Mouse (Mus musculus): Measurements from ENCODE around the gene Ppie.
"Not testable (repeated sequence)": the region's sequence is repeated elsewhere in the genome, so short reads cannot be mapped to it uniquely, and the experiment has no call there.

The Ppie gene

DNA sequence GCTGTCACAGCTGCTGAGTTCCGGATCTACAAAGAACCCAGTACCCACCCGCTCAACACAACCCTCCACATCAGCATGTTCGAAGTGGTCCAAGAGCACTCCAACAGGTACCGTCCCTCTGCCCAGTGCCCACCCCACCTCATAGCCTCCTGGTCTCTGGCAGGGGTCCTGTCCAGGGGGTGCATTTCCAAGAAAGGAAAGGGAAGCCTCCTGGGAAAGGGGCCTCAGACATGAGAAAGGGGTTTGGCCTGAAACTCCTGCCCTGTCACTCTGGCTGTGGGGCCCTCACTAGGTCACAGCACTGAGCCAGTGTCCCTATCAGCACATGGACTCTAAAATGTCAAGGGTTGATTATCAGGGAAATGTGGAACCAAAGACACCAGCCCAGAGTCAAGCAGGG lies 25.1 kb downstream of the Ppie start:
- not testable (repeated sequence) for DNase-seq (ENCODE audit: low spot score)

DNA sequence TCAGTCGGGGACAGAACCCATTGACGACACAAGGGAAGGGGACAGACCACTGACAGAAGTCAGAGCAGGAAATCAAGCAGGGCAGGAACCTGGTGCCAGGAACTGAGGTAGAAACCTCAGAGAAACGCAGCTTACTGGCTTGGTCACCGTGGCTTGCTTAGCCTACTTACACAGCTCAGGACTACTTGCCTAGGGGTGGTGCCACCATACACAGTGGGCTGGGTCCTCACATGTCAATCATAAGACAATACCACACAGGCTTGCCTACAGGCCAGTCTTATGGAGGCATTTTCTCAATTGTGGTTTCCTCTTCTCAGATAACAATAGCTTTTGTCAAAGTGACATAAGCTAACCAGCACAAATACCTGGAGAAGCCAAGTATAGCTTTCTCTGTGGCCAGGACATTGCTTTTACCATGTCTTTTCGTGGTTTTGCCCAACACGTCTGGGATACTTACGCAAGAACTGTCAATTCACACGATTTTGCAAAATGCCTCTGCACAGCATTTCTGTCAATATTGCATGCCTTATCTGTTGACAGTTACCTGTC lies 27.5 kb downstream of the Ppie start:
- DNase-seq (ENCODE audit: low spot score): no peak

- not testable (repeated sequence) for DNase-seq (ENCODE audit: low spot score)
These were observed 28.3 kb downstream of the Ppie start for GRCm38 (mm10) chr4:123111275-123111983.

DNA sequence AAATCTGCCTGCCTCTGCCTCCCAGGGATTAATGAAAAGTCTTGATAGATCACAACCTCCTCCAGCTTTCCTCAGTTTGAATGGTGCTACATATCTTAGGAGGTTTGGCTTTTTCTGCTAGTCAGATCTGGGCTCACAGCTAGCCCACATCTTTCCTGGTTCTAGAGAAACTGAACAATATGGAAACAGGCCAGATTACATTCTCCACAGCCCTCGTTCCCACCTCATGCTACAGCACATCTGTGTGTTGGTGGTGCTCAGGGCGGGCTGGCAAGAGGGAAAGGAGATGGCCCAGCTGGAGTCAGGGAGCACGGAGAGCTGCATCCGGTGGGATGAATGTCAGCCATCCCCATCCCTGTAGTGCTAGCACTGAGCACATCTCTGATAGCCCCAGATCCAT lies 29.0 kb downstream of the Ppie start:
- no peak for DNase-seq (ENCODE audit: low spot score)

- DNase-seq (ENCODE audit: low spot score): no peak
These were observed 31.7 kb downstream of the Ppie start for GRCm38 (mm10) chr4:123108056-123108455.

GRCm38 (mm10) chr4:123106864-123107263 lies 32.9 kb downstream of the Ppie start:
- DNase-seq (ENCODE audit: low spot score): no peak

GRCm38 (mm10) chr4:123105929-123106328 lies 33.8 kb downstream of the Ppie start:
- not testable (repeated sequence) for DNase-seq (ENCODE audit: low spot score)

DNA sequence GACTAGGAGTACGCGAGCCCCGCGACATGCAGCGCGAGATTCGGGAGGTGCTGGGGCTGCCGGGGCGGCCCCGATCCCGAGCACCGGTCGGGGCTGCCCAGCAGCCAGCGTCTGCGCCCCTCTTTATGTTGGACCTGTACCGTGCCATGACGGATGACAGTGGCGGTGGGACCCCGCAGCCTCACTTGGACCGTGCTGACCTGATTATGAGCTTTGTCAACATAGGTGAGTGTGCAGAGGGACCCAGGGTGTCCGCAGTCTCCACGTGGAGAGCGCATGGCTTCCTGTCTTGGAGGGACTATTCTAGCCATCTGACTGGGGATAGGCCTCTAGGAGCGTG lies 34.3 kb downstream of the Ppie start:
- DNase-seq (ENCODE audit: low spot score): no peak

- peak; percentile 26 for DNase-seq (ENCODE audit: low spot score)
These were observed 34.9 kb downstream of the Ppie start, which contains the start of gene Bmp8b for GRCm38 (mm10) chr4:123104651-123105450. Gene Bmp8b (plus strand): TSS chr4:123105165.

- no peak for DNase-seq (ENCODE audit: low spot score)
These were observed 45.9 kb downstream of the Ppie start for GRCm38 (mm10) chr4:123093869-123094268.

GRCm38 (mm10) chr4:123093064-123093776 lies 46.5 kb downstream of the Ppie start:
- no peak for DNase-seq (ENCODE audit: low spot score)

DNA sequence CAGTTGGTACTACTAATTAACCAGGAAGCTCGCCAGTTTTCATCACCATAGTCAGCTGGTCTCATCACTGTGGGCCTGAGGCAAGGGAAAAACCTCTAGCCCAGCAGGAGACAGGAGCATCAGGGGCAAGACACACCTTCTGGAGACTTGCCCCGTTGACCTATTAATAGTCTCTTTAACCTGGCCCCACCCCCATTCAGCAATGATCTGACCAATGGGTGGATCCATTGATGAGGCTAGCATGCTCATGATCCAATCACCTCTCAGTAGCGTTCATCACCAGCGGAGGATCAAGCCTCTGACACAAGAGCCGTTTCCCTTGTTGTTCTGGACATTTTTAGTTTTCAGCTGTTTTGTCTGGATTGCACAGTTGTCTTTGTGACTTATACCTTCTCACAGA lies 47.1 kb downstream of the Ppie start:
- DNase-seq (ENCODE audit: low spot score): no peak

DNA sequence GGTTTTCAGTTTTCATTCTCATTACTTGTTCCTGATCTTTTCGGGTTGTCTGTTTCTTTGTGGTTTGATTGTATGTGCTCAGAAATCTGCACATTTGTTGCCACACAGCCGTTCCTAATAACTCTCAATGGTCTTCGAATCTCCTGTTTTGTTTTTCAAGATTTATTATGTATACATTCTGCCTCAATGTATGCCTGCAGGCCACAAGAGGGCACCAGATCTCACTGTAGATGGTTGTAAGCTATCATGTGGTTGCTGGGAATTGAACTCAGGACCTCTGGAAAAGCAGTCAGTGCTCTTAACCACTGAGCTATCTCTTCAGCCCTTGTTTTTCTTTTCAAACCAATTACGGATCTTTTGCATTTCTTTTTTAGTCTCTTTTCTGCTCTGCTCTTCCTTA lies 53.4 kb downstream of the Ppie start:
- DNase-seq (ENCODE audit: low spot score): no peak

GRCm38 (mm10) chr4:123085290-123085689 lies 54.5 kb downstream of the Ppie start:
- DNase-seq (ENCODE audit: low spot score): no peak

DNA sequence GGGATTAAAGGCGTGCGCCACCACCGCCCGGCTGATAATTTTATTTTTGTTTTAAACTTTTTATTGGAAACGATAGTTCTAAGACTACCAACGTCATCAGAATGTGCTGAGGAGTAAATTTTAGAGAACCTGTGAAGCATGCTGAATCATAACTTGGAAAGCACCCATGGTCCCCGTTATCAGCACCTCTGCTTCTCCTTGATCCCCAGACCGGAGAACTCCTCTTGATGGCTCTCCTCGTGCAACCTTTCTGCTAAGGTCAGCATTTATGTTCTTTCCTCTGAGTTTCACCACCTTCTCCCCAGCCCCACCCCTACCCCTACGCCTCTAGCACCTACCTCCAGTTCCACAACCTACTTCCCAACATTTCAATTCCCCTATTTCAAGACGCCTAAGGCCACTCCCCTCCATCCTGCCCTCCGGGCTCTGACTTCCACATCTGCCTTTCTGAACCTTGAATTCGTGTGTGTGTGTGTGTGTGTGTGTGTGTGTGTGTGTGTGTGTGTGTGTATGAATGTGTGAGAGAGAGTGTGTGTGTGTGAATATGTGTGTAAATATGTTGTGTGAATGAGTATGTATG lies 56.3 kb downstream of the Ppie start:
- DNase-seq (ENCODE audit: low spot score): no peak

GRCm38 (mm10) chr4:123082283-123083163 lies 57.2 kb downstream of the Ppie start:
- peak; percentile 83 for DNase-seq (ENCODE audit: low spot score)

GRCm38 (mm10) chr4:123080791-123081190 lies 59.0 kb downstream of the Ppie start:
- no peak for DNase-seq (ENCODE audit: low spot score)

DNA sequence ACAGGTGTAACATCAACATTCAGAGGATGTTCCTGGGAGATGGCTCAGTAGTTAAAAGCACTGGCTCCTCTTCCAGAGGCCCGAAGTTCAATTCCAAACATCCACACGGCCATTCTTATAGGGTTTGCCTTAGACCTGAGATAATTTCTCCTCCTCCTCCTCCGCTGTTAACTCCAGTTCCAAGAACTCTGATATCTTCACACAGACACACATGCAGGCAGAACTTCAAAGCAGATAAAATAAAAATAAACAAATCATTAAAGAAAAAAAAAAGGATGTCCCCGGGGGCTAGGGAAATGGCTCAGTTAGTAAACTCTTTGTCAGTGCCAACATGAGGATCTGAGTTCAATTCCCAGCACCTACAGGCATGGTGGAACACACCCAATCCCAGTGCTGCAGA lies 61.5 kb downstream of the Ppie start:
- no peak for DNase-seq (ENCODE audit: low spot score)

Measured in retina, embryonic 14.5 days (tissue).